Comparison of ENCODE assay signal across 24 mouse cellular contexts in the genomic region with DNA sequence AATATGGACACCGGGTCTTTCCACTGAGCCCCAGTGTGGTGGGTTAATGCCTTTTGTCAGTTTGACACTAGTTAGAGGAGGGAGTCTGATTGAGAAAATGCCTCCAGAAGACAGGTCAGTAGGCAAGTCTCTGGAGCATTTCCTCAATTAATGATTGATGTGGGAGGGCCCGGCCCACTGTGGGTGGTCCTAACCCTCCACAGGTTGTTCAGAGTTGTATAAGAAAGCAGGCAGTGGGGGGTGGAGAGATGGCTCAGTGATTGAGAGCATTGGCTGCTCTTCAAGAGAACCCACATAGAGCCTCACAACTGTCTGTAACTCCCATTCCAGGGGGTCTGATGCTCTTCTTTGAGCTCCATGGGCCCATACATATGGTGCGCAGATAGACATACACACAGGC. TPM values are rescaled to one million over a fixed set of nuclear protein-coding genes. Genes with fewer than 3 reads are reported as not detected.
DNase-seq lines count a peak whose midpoint lies in the region; ATAC-seq and TF ChIP-seq lines count a peak whose summit lies in the region.
"Had no signal": no experiment of that assay in that cellular context is flagged by ENCODE, and none has a peak within 500 bp of the region (broad histone marks: within the 10 kb centered on the region; RNA-seq: fewer than 3 reads in every experiment).

No protein-coding gene starts in this region.

- H3K4me2 ChIP-seq in kidney, embryonic 15.5 days = no peak overlapping the region
- H3K4me2 ChIP-seq: forebrain, embryonic 13.5 days; heart, embryonic 15.5 days; hindbrain, embryonic 13.5 days; limb, embryonic 12.5 days; liver, embryonic 11.5 days; midbrain, embryonic 11.5 days had no signal

- no peaks in the 10 kb centered on the region for H3K36me3 ChIP-seq in MEL (ENCODE audit: control insufficient read depth in 1 of 2, insufficient read depth in 2 of 2, low read length in 2 of 2)
- no peaks in the 10 kb centered on the region for H3K36me3 ChIP-seq in kidney, embryonic 15.5 days
- H3K36me3 ChIP-seq: heart, embryonic 15.5 days; hindbrain, embryonic 13.5 days; limb, embryonic 12.5 days had no signal

- no peak for TF ChIP-seq POLR2A in MEL (IDR thresholded peaks at IDR 0.05; ENCODE audit: control insufficient read depth in 1 of 2, insufficient read depth in 1 of 2, low read depth in 1 of 2, low read length in 2 of 2, poor library complexity in 1 of 2)

- no peak overlapping the region for H3K4me3 ChIP-seq in MEL (ENCODE audit: control insufficient read depth in 1 of 2, insufficient read depth in 1 of 2, low read depth in 2 of 2, low read length in 2 of 2)
- no peak overlapping the region for H3K4me3 ChIP-seq in kidney, embryonic 15.5 days (replicated peaks)
- H3K4me3 ChIP-seq: forebrain, embryonic 13.5 days; heart, embryonic 15.5 days; hindbrain, embryonic 13.5 days; layer of hippocampus, adult 2 months; limb, embryonic 12.5 days had no signal

- H3K27me3 ChIP-seq in MEL (ENCODE audit: control insufficient read depth in 1 of 2, insufficient read depth in 2 of 2, low read length in 2 of 2) = no peaks in the 10 kb centered on the region
- peaks cover 15% of the 10 kb centered on the region; the same call in 1 of the 2 replicates for H3K27me3 ChIP-seq in kidney, embryonic 15.5 days

- 53% methylated on average over 3 of the region's 3 CpGs for WGBS in kidney, embryonic 15.5 days

- H3K79me2 ChIP-seq in MEL (ENCODE audit: control insufficient read depth, insufficient read depth, low read length, poor library complexity) = no peaks in the 10 kb centered on the region

- no peak overlapping the region for H3K9ac ChIP-seq in MEL (ENCODE audit: control insufficient read depth, low read depth, low read length, poor library complexity, severe bottlenecking)
- no peak overlapping the region for H3K9ac ChIP-seq in kidney, embryonic 15.5 days
- H3K9ac ChIP-seq: forebrain, embryonic 13.5 days; heart, embryonic 15.5 days; hindbrain, embryonic 13.5 days; limb, embryonic 12.5 days; liver, postnatal 0 days had no signal

- TF ChIP-seq EP300 in MEL (IDR thresholded peaks at IDR 0.05; ENCODE audit: low read depth in 1 of 2, low read length in 2 of 2) = no peak

- peaks cover 3 to 11% of the 10 kb centered on the region in 2 experiments; a peak in 2 of 4 replicates for H3K4me1 ChIP-seq in MEL (ENCODE audit: control insufficient read depth in 1 of 2, insufficient read depth in 2 of 2, low read length in 2 of 2)
- H3K4me1 ChIP-seq in kidney, embryonic 15.5 days = peaks cover 33% of the 10 kb centered on the region

- H3K9me3 ChIP-seq in MEL (replicated peaks; ENCODE audit: insufficient read depth, low read length) = no peaks in the 10 kb centered on the region
- H3K9me3 ChIP-seq in kidney, embryonic 15.5 days (replicated peaks) = no peaks in the 10 kb centered on the region
- H3K9me3 ChIP-seq: forebrain, embryonic 13.5 days; heart, embryonic 15.5 days; hindbrain, embryonic 13.5 days; limb, embryonic 12.5 days had no signal

- no peak overlapping the region for H3K27ac ChIP-seq in MEL (ENCODE audit: control insufficient read depth, low read depth, low read length)
- H3K27ac ChIP-seq in kidney, embryonic 15.5 days = peak overlapping the region; percentile 29; the same call in 1 of the 2 replicates
- H3K27ac ChIP-seq: forebrain, embryonic 13.5 days; heart, embryonic 15.5 days; hindbrain, embryonic 13.5 days; layer of hippocampus, adult 2 months; limb, embryonic 12.5 days had no signal

- TF ChIP-seq RAD21 in MEL (IDR thresholded peaks at IDR 0.05; ENCODE audit: low read depth, low read length) = no peak

- no peak for TF ChIP-seq CTCF in MEL (IDR thresholded peaks at IDR 0.05 in 2 of 3, conservative IDR thresholded peaks at IDR 0.05 in 1 of 3; ENCODE audit: control insufficient read depth in 1 of 3, insufficient read depth in 1 of 3, low read depth in 2 of 3, low read length in 3 of 3, poor library complexity in 1 of 3, severe bottlenecking in 1 of 3)

- DNase-seq in MEL (ENCODE audit: low read depth, low spot score) (peak; percentile 9), ZHBTc4 (ENCODE audit: low read depth, low spot score) (peak; percentile 88)
- DNase-seq in kidney, postnatal 36 days = peak; percentile 57 to 83
- no peak for DNase-seq in frontal cortex, postnatal 14 days (ENCODE audit: low spot score in 2 of 2)
- no peak for DNase-seq in lung, postnatal 4 days
- DNase-seq in testis, postnatal 10 days (ENCODE audit: low spot score) = no peak
- DNase-seq: adrenal gland, adult 8-10 months; cerebellum, adult 2 months; cerebellum, postnatal 25 days; embryo, embryonic 11 days; heart, postnatal 36 days; liver, postnatal 0 days; right cerebral cortex, postnatal 25 days; thymus, postnatal 14 days had no signal

- no peak for ATAC-seq in kidney, embryonic 15.5 days (replicated peaks; ENCODE audit: low FRiP score)
- ATAC-seq: forebrain, embryonic 13.5 days; liver, postnatal 0 days; lung, postnatal 0 days had no signal

TF ChIP-seq in MEL, 35 proteins besides CTCF, POLR2A, EP300 and RAD21:
- TF ChIP-seq USF1 (IDR thresholded peaks at IDR 0.05; ENCODE audit: low read depth, low read length) = no peak
- no peak for TF ChIP-seq JUND (IDR thresholded peaks at IDR 0.05; ENCODE audit: low read depth, low read length)
- TF ChIP-seq KAT2A (conservative IDR thresholded peaks at IDR 0.05; ENCODE audit: low read depth, low read length) = no peak
- TF ChIP-seq RCOR1 (IDR thresholded peaks at IDR 0.05; ENCODE audit: low read depth, low read length) = no peak
- no peak for TF ChIP-seq GABPA (IDR thresholded peaks at IDR 0.05; ENCODE audit: low read depth, low read length)
- no peak for TF ChIP-seq POLR2AphosphoS2 (IDR thresholded peaks at IDR 0.05; ENCODE audit: low read length)
- TF ChIP-seq GATA1 (IDR thresholded peaks at IDR 0.05; ENCODE audit: low read depth, low read length) = no peak

RNA-seq across cellular contexts. Expression of a gene that starts 2.4 kb away (rescaled TPM):
- 0.46 and 0.58 TPM in 2 replicates for total RNA-seq in MEL (2012; rRNA removed)
- 1 to 10 TPM in 1 of 2 experiments, not detected in 1; 1.2 TPM for polyA plus RNA-seq in MEL (2012; ENCODE audit: insufficient read depth in 1 of 2, insufficient read length in 2 of 2, low read depth in 1 of 2, low replicate concordance in 2 of 2, missing spikeins in 1 of 2)
- 14.3 and 14.4 TPM in 2 replicates for polyA plus RNA-seq in kidney, embryonic 15.5 days (2015; fragmentation: Nextera tagmentation; extraction: Ambion mirVana)
- total RNA-seq: monocyte, adult 5-6 weeks had no signal

RNA-seq across cellular contexts. Expression of a gene that starts 13.3 kb away (rescaled TPM):
- 7.9 and 8.5 TPM in 2 replicates for total RNA-seq in MEL (2012; rRNA removed)
- 10 to 100 TPM in 1 of 2 experiments, not detected in 1; 13.4 TPM for polyA plus RNA-seq in MEL (2012; ENCODE audit: insufficient read depth in 1 of 2, insufficient read length in 2 of 2, low read depth in 1 of 2, low replicate concordance in 2 of 2, missing spikeins in 1 of 2)
- polyA plus RNA-seq in kidney, embryonic 15.5 days (2015; fragmentation: Nextera tagmentation; extraction: Ambion mirVana) = 19.5 and 20.4 TPM in 2 replicates

Comparison
In these comparisons a context has a peak if more than half of its experiments do, and no peak if none do; other contexts are left out.
1. DNase-seq: peak in MEL (single experiment), ZHBTc4 (single experiment) and kidney, postnatal 36 days (2 of 2); none in frontal cortex, postnatal 14 days (0 of 2), lung, postnatal 4 days (0 of 2) and testis, postnatal 10 days (single experiment).